Mouse (Mus musculus) cerebellum, postnatal 25 days (tissue): ENCODE data around the gene Zcchc10.
"Not testable (repeated sequence)": the region's sequence is repeated elsewhere in the genome, so short reads cannot be mapped to it uniquely, and the experiment has no call there.

Experiments
- DNase-seq, 2 experiments: peaks; one replicate each; pipeline ENCODE4 v3.0.0; 2021; ENCODE audit warnings: mixed read lengths in 2 of 2

The Zcchc10 gene

DNA sequence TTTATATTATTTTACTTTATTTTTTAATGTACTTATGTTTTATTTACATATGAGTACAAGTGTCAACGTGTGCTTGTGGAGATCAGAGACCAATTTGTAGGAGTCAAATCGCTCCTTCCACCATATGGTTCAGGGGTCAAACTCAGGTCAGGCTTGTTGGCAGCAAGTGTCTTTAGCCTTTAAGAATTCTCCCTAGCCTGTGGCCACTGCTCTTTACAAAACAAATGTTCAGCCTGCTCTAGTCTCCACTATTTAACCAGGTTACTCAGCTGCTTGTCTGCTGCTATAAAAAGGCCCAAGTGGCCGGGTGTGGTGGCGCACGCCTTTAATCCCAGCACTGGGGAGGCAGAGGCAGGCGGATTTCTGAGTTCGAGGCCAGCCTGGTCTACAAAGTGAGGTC, 6.4 kb upstream of the Zcchc10 start:
- no peak for DNase-seq

GRCm38 (mm10) chr11:53318568-53318967, 5.9 kb upstream of the Zcchc10 start:
- DNase-seq, result not testable (repeated sequence)

DNA sequence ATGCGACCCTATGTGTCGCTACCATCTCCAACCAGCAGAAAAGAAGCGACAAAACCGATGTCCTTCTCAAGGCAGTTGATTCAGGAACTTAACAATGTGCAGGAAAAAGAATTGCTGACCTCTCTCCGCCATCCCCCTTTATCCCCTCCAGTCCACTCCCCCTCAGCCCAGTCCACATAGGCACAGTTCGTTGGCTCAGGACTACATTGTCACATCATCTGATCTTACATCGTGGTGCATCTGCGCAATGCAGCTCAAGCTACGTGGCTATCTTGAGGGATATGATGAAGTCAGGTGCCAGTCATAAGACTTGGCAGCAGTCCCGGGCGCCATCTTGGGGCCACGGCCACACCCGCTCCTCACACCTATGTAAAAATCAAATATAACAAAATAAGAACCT, 4.6 kb upstream of the Zcchc10 start:
- not testable (repeated sequence) for DNase-seq

- DNase-seq, result no peak
Measured at GRCm38 (mm10) chr11:53330325-53330724, 5.8 kb downstream of the Zcchc10 start.

GRCm38 (mm10) chr11:53331121-53331520, 6.6 kb downstream of the Zcchc10 start:
- no peak for DNase-seq

GRCm38 (mm10) chr11:53332076-53332680, 7.7 kb downstream of the Zcchc10 start:
- no peak for DNase-seq

- DNase-seq, result no peak
Measured at GRCm38 (mm10) chr11:53335505-53336181, 11.2 kb downstream of the Zcchc10 start.

DNA sequence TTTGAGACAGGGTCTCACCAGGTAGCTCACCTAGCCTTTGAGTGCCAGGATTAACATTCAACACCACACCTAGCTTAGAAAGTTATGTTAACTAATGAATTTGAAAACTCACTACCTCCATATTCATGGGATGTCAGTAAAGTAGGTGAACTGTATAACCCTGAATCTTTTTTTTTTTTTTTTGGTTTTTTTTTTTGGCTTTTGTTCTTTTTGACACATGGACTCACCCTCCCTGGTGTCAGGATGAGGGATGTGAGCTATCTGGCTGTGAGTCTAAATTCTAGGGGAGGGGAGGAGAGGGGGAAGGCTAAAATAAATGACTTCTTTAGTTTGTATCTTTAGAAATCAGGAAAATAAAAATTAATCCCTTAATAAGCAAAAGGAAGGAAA, 11.7 kb downstream of the Zcchc10 start:
- no peak for DNase-seq

GRCm38 (mm10) chr11:53336924-53337323, 12.4 kb downstream of the Zcchc10 start:
- DNase-seq, result no peak

GRCm38 (mm10) chr11:53337684-53338083, 13.2 kb downstream of the Zcchc10 start:
- no peak for DNase-seq

GRCm38 (mm10) chr11:53341019-53341418, 16.5 kb downstream of the Zcchc10 start:
- not testable (repeated sequence) for DNase-seq

GRCm38 (mm10) chr11:53342711-53343110, 18.2 kb downstream of the Zcchc10 start:
- no peak for DNase-seq

DNA sequence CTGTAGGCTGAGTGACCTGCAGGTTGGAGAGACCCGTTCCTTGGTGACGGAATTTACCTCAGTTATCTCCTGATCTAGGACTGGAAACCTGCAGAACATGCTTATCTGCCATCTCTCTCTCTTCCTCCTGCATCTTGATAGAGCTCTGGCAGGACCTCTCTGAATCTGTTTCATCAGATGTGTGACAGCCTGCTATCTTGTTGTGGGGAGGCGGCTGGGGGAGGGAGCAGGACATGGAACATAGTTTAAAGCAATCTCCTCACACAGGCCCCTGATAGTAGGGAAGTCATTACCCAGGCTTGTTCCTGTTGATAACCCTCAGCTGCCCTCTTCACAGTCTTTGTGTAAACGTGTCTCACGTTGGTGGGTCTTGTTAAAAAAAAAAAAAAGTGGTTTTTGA, 20.8 kb downstream of the Zcchc10 start:
- no peak for DNase-seq

DNA sequence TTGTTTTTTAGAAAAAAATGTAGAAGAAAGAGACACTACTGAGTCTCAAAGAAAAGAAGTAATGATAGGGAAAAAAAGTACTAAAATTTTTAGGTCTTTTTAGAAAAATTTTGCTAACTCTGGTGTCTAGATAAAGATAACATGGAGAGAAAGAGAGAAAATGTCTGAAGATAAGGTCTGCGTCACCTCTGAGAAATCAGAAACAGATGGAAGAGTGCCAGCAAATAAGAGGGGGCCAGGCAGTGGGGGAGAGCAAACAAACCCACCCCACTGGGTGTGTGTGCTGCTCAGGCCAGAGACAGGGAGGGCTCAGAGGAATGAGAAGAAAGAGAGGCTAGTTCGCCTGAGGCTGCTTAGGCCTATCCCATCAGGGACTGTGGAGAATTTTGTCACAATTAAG, 21.3 kb downstream of the Zcchc10 start:
- DNase-seq, result no peak

- peak; percentile 94 to 95 for DNase-seq
Measured at GRCm38 (mm10) chr11:53350291-53351223, 26.1 kb downstream of the Zcchc10 start, which contains the start of gene Aff4. Gene Aff4, plus strand, starts transcription at chr11:53350833.

- peak; percentile 54 to 64 for DNase-seq
Measured at GRCm38 (mm10) chr11:53351224-53351942, 26.9 kb downstream of the Zcchc10 start.

- peak in 1 of 2 experiments; percentile 9 for DNase-seq
Measured at GRCm38 (mm10) chr11:53351943-53352590, 27.6 kb downstream of the Zcchc10 start.

- DNase-seq, result no peak
Measured at GRCm38 (mm10) chr11:53358504-53359155, 34.2 kb downstream of the Zcchc10 start.

DNA sequence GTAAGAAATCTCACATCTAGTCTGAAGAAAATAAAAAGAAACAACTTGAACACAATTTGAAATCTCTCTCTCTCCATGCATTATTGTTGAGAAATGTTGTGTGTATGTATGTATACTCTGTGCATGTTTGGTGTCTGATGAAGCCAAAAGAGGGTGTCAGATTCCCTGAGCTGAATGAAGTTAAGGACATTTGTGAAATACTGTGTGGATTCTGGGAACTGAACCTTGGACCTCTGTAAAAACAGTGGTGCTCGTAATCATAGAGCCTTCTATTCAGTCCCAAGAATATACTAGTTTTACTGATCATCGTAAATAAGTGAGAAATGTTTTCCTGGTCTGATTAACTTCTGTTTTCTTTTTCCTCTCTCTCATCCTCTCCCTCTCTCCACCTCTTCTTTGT, 42.6 kb downstream of the Zcchc10 start:
- no peak for DNase-seq

DNA sequence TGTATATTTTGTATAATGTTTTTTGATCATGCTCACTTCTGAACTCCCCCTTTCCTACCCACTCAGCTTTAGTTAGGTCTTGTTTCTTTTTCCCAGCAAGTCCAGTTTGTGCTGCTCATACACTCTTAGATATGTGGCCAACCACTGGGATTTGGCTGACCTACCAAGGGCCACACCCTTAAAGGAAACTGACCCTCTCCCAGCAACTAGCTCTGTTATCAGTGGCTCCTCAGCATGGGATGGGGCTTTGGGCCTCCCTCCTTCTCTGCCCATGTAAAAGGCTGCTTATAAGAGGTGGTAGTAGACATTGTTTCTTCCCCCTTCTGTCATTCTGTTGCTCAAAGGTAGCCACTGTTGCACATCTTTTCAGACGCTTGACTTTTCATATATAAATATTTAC, 54.4 kb downstream of the Zcchc10 start:
- no peak for DNase-seq
